Mouse (Mus musculus): ENCODE measurements at regions not wholly inside any gene's neighbourhood (a gene's known extent, or its start where the extent isn't known, plus 50 kb on each side); places are given as distances from the start of the nearest gene placed in this dataset.

DNA sequence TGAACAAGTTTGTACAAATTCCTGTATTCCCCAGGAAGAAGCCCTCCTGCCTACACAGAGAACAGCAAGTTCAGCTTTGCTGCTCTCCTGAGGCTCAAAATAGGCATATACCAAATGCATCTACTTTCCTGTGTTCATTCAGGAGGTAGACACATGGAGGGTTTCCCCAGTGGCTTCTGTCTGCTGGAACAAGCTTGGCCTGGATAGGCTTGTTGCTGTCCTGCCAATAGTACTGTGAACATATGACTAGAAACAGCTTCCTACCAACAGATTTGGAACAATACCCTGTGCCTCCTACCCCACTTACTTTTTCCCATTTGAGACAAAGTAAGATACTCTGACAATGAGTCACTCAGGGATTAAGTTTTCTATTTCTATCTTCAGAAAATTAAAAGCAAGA is 93.8 kb upstream of the Wdpcp start:
- H3K4me3 ChIP-seq (ENCODE audit: low read depth, low read length) = no peak overlapping the region
- no peak for ATAC-seq (ENCODE audit: low FRiP score)
- H3K4me2 ChIP-seq = no peak overlapping the region
- no peaks in the 10 kb centered on the region for H3K9me3 ChIP-seq (ENCODE audit: control insufficient read depth, low read length)
- H3K27ac ChIP-seq (ENCODE audit: low read depth, low read length) = no peak overlapping the region
- H3K27me3 ChIP-seq (ENCODE audit: control insufficient read depth, insufficient read depth, low read length) = no peaks in the 10 kb centered on the region
- no peaks in the 10 kb centered on the region for H3K4me1 ChIP-seq (ENCODE audit: control insufficient read depth, insufficient read depth, low read length)
- DNase-seq (ENCODE audit: low spot score, missing footprints) = no peak
- no peak overlapping the region for H3K9ac ChIP-seq (ENCODE audit: low read length)
- no peaks in the 10 kb centered on the region for H3K36me3 ChIP-seq (ENCODE audit: control insufficient read depth, insufficient read depth, low read length)

DNA sequence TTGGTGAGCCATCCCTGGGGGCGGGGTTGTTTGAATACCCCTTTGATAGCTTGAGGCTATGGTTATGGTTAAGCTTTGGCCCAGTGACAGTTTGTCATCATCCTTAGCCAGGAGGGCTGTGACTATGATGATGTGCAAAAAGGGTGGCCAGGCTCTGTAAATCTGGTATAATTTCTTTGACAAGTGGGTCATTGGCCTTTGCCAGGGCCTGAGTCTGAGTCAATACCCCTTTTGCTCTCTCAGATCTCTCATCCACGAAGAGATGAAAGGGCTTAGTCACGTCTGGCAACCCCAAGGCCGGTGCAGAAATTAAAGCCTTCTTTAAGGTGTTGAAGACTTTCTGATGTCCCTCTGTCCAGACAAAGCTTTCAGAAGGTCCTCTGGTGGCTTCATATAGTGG is 99.7 kb upstream of the Ugp2 start:
- ATAC-seq (ENCODE audit: low FRiP score) = no peak
- no peak overlapping the region for H3K27ac ChIP-seq (ENCODE audit: low read depth, low read length)
- no peaks in the 10 kb centered on the region for H3K4me1 ChIP-seq (ENCODE audit: control insufficient read depth, insufficient read depth, low read length)

DNA sequence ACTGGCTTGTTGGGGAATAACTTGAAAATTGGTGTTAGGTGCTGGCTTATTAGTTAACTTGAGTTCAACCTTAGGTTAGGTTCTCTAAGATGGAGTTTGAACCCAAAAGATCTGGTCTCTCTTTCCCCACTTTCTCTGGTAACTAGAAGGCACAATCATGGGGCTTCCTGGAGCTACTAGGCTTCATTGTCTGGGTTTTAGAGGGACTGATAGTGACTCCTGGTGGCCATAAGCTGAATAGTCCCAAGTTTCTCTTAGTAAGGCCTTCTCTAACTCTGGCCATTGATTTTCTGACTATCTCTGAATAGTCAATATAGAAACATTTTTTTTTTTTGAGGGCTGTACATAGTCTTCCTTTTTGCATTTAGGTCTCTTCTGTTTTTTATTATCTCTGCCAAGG is 97.5 kb upstream of the Ugp2 start:
- Histone ChIP-seq H3K36me3 (ENCODE audit: control insufficient read depth, insufficient read depth, low read length) (no peaks in the 10 kb centered on the region), H3K4me2 (no peak overlapping the region), H3K27ac (ENCODE audit: low read depth, low read length) (no peak overlapping the region), H3K9ac (ENCODE audit: low read length) (no peak overlapping the region), H3K4me1 (ENCODE audit: control insufficient read depth, insufficient read depth, low read length) (no peaks in the 10 kb centered on the region), H3K4me3 (ENCODE audit: low read depth, low read length) (no peak overlapping the region), H3K9me3 (ENCODE audit: control insufficient read depth, low read length) (no peaks in the 10 kb centered on the region), H3K27me3 (ENCODE audit: control insufficient read depth, insufficient read depth, low read length) (no peaks in the 10 kb centered on the region)
- ATAC-seq (ENCODE audit: low FRiP score) (no peak), DNase-seq (ENCODE audit: low spot score, missing footprints) (no peak)

More for the DNA sequence above, 99.7 kb upstream of the Ugp2 start:
- Histone ChIP-seq H3K36me3 (ENCODE audit: control insufficient read depth, insufficient read depth, low read length) (no peaks in the 10 kb centered on the region), H3K9me3 (ENCODE audit: control insufficient read depth, low read length) (no peaks in the 10 kb centered on the region), H3K27me3 (ENCODE audit: control insufficient read depth, insufficient read depth, low read length) (no peaks in the 10 kb centered on the region), H3K4me2 (no peak overlapping the region), H3K4me3 (ENCODE audit: low read depth, low read length) (no peak overlapping the region), H3K9ac (ENCODE audit: low read length) (no peak overlapping the region)
- no peak for DNase-seq (ENCODE audit: low spot score, missing footprints)
- WGBS = 47% methylated on average over 4 of the region's 4 CpGs

DNA sequence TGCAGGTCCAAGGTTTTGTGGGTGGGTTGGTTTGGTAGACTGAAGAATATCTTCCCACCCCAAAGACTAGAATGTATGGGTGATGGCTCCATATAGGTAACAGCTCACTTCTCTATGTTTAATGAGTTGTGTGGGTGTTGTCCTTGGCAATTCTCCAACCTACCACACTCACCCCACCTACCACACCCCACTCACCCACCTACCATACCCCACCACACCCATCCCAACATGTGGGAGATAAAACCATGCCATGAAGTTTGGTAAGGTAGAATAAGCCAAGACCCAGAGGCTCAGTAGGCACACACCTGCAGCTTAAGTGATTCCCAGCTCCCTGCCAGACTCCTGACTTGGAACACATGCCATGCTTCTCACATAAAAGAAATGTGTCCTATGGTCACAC is 89.0 kb upstream of the Ugp2 start:
- Histone ChIP-seq H3K27me3 (ENCODE audit: control insufficient read depth, insufficient read depth, low read length) (no peaks in the 10 kb centered on the region), H3K4me1 (ENCODE audit: control insufficient read depth, insufficient read depth, low read length) (no peaks in the 10 kb centered on the region), H3K36me3 (ENCODE audit: control insufficient read depth, insufficient read depth, low read length) (no peaks in the 10 kb centered on the region), H3K9ac (ENCODE audit: low read length) (no peak overlapping the region), H3K9me3 (ENCODE audit: control insufficient read depth, low read length) (no peaks in the 10 kb centered on the region), H3K4me3 (ENCODE audit: low read depth, low read length) (no peak overlapping the region), H3K27ac (ENCODE audit: low read depth, low read length) (no peak overlapping the region), H3K4me2 (no peak overlapping the region)
- DNase-seq (ENCODE audit: low spot score, missing footprints) = no peak
- ATAC-seq (ENCODE audit: low FRiP score) = no peak

DNA sequence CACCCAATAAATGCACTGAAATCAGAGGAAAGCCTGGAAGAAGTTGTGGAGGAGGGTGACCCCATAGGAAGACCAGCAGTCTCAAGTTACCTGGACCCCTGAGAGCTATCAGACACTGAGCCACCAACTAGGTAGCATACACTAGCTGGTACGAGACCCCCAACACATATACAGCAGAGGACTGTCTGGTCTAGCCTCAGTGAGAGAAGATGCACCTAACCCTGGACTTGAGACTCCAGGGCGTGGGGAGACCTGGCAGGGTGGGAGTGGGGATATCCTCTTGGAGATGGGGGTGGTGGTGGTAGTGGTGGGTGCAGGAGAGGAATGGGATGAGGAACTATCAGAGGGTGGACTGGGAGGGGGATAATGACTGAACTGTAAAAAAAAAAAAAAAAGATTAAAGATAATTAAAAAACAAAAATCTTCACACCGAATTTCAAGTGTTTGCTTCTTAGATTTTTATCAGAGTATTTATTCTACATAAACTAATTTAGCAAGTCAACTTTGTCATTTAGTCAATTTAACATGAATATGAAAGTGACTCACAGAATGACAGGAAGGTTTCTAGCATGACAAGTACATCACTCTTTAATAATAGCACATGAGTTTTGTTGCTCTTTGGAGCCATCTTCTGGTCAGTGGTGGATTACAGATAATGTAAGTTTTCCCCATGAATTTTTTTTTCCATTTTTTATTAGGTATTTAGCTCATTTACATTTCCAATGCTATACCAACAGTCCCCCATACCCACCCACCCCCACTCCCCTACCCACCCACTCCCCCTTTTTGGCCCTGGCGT is 82.5 kb upstream of the Ugp2 start:
- Histone ChIP-seq H3K36me3 (ENCODE audit: control insufficient read depth, insufficient read depth, low read length) (no peaks in the 10 kb centered on the region), H3K27me3 (ENCODE audit: control insufficient read depth, insufficient read depth, low read length) (no peaks in the 10 kb centered on the region), H3K27ac (ENCODE audit: low read depth, low read length) (no peak overlapping the region), H3K4me1 (ENCODE audit: control insufficient read depth, insufficient read depth, low read length) (no peaks in the 10 kb centered on the region), H3K9me3 (ENCODE audit: control insufficient read depth, low read length) (no peaks in the 10 kb centered on the region), H3K4me2 (no peak overlapping the region), H3K9ac (ENCODE audit: low read length) (no peak overlapping the region), H3K4me3 (ENCODE audit: low read depth, low read length) (no peak overlapping the region)
- ATAC-seq (ENCODE audit: low FRiP score) = no peak
- WGBS = 84% methylated on average over 3 of the region's 4 CpGs
- peak; percentile 86 for DNase-seq (ENCODE audit: low spot score, missing footprints)

DNA sequence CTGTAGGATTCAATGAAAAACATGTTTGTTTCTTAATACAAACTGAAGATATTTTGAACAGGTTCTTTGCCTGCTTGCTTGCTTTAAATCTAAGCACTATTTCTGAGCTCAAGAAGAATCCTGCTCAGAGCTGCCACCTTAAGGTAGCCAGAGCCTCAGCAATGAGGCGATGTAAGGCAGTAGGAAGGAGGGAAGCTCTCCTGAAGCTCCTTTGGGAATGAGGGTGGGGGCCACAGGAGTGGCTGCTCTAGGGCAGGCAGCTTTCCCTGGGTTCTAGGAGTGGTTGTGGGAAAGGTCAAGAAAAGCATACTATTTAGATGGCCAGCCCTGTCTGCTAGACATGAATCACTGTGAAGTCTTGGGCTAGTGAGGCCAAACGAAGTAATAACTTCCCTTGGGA is 62.7 kb upstream of the Ugp2 start:
- no peak for ATAC-seq (ENCODE audit: low FRiP score)
- WGBS = 39% methylated on average over 2 of the region's 2 CpGs
- H3K4me1 ChIP-seq (ENCODE audit: control insufficient read depth, insufficient read depth, low read length) = no peaks in the 10 kb centered on the region

DNA sequence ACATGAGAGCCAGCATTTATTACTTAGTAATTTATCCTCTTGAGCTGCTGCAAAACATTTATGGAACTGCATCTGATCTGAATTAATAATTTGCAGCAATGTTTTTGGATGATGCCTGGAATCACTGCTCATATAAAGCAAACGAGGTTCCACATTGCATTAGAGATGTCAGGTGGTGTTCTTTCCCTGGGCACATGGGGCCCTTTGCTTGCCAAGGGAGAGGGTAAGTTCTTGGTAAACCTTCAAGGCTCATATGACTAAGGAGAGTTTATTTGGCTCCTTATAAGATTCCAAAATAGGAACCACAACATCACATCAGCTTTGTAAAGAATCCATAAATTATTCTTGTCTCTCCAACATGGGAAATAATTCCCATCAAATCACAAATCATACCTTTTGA is 59.0 kb upstream of the Ugp2 start:
- Histone ChIP-seq H3K9ac (ENCODE audit: low read length) (no peak overlapping the region), H3K27me3 (ENCODE audit: control insufficient read depth, insufficient read depth, low read length) (no peaks in the 10 kb centered on the region), H3K27ac (ENCODE audit: low read depth, low read length) (no peak overlapping the region), H3K9me3 (ENCODE audit: control insufficient read depth, low read length) (no peaks in the 10 kb centered on the region), H3K4me1 (ENCODE audit: control insufficient read depth, insufficient read depth, low read length) (no peaks in the 10 kb centered on the region), H3K36me3 (ENCODE audit: control insufficient read depth, insufficient read depth, low read length) (no peaks in the 10 kb centered on the region), H3K4me3 (ENCODE audit: low read depth, low read length) (no peak overlapping the region), H3K4me2 (no peak overlapping the region)
- 69% methylated on average over 1 of the region's 1 CpGs for WGBS
- ATAC-seq (ENCODE audit: low FRiP score) = no peak
- DNase-seq (ENCODE audit: low spot score, missing footprints) = no peak

More for the DNA sequence above, 62.7 kb upstream of the Ugp2 start:
- Histone ChIP-seq H3K9me3 (ENCODE audit: control insufficient read depth, low read length) (no peaks in the 10 kb centered on the region), H3K9ac (ENCODE audit: low read length) (no peak overlapping the region), H3K27ac (ENCODE audit: low read depth, low read length) (no peak overlapping the region), H3K4me3 (ENCODE audit: low read depth, low read length) (no peak overlapping the region), H3K27me3 (ENCODE audit: control insufficient read depth, insufficient read depth, low read length) (no peaks in the 10 kb centered on the region), H3K36me3 (ENCODE audit: control insufficient read depth, insufficient read depth, low read length) (no peaks in the 10 kb centered on the region), H3K4me2 (no peak overlapping the region)
- no peak for DNase-seq (ENCODE audit: low spot score, missing footprints)

DNA sequence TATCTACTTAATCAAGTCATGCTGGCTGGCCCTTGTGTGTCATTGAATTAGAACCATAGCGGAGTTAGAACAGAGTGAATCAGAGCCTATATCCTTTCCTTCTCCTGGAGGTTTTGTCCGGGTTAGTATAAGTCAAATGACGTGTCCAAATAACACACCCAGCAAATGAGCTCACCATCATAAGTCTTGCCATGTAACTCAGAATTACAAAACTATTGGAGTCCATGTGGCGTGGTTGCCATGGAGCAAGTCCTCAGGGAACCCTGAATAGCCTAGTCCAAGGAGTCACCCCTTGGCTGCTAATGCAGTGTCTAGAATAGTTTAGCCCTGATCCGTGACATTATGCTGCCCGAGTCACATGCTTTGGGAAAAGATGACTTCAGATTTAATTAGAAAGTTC is 57.7 kb upstream of the Ugp2 start:
- H3K9ac ChIP-seq (ENCODE audit: low read length) = no peak overlapping the region
- H3K4me3 ChIP-seq (ENCODE audit: low read depth, low read length) = no peak overlapping the region
- 79% methylated on average over 6 of the region's 6 CpGs for WGBS
- no peak for ATAC-seq (ENCODE audit: low FRiP score)
- H3K4me2 ChIP-seq = no peak overlapping the region
- no peaks in the 10 kb centered on the region for H3K27me3 ChIP-seq (ENCODE audit: control insufficient read depth, insufficient read depth, low read length)
- H3K27ac ChIP-seq (ENCODE audit: low read depth, low read length) = no peak overlapping the region
- DNase-seq (ENCODE audit: low spot score, missing footprints) = no peak
- H3K36me3 ChIP-seq (ENCODE audit: control insufficient read depth, insufficient read depth, low read length) = no peaks in the 10 kb centered on the region
- H3K9me3 ChIP-seq (ENCODE audit: control insufficient read depth, low read length) = no peaks in the 10 kb centered on the region
- no peaks in the 10 kb centered on the region for H3K4me1 ChIP-seq (ENCODE audit: control insufficient read depth, insufficient read depth, low read length)

DNA sequence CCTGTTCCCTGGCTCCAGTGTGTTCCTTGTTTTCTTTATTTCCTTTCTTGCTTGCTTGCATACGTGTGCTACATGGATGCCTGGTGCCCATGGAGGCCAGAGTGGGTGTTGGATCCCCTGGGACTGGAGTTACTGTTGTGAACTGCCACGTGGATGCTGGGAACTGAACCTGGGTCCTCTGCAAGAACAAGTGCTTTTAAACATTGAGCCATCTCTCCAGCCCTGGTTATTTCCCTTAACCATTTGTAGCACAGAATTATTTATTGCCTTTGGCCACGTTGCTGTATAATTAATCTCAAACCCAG is 57.0 kb upstream of the Ugp2 start:
- H3K27ac ChIP-seq (ENCODE audit: low read depth, low read length) = no peak overlapping the region
- H3K27me3 ChIP-seq (ENCODE audit: control insufficient read depth, insufficient read depth, low read length) = no peaks in the 10 kb centered on the region
- no peak for ATAC-seq (ENCODE audit: low FRiP score)
- no peak for DNase-seq (ENCODE audit: low spot score, missing footprints)
- H3K9me3 ChIP-seq (ENCODE audit: control insufficient read depth, low read length) = no peaks in the 10 kb centered on the region
- H3K9ac ChIP-seq (ENCODE audit: low read length) = no peak overlapping the region
- no peak overlapping the region for H3K4me3 ChIP-seq (ENCODE audit: low read depth, low read length)
- no peaks in the 10 kb centered on the region for H3K36me3 ChIP-seq (ENCODE audit: control insufficient read depth, insufficient read depth, low read length)
- no peak overlapping the region for H3K4me2 ChIP-seq
- no peaks in the 10 kb centered on the region for H3K4me1 ChIP-seq (ENCODE audit: control insufficient read depth, insufficient read depth, low read length)
- WGBS = 76% methylated on average over 3 of the region's 3 CpGs
